In genomic region chr1:69105096-69105492, GRCm38 (mm10) we compare ENCODE assay signal across 8 mouse cellular contexts. TPM values are rescaled to one million over a fixed set of nuclear protein-coding genes. Genes with fewer than 3 reads are reported as not detected.
A peak's percentile ranks its signal among the peaks of the same experiment; 100 is the strongest.
DNase-seq lines count a peak whose midpoint lies in the region; ATAC-seq lines count a peak whose summit lies in the region.

No protein-coding gene starts in this region.

- no peak overlapping the region for H3K9ac ChIP-seq in lung, embryonic 15.5 days
- H3K9ac ChIP-seq in embryonic facial prominence, embryonic 14.5 days (ENCODE audit: low read depth, low read length) = no peak overlapping the region
- H3K9ac ChIP-seq in intestine, embryonic 15.5 days = no peak overlapping the region
- no peak overlapping the region for H3K9ac ChIP-seq in liver, embryonic 15.5 days

- DNase-seq in lung, postnatal 14 days = no peak
- DNase-seq in embryonic facial prominence, embryonic 14.5 days (ENCODE audit: low spot score) = peak; percentile 57
- DNase-seq in yolk sac, embryonic 10.5 days (ENCODE audit: low spot score) = peak; percentile 1
- DNase-seq in spleen, postnatal 36 days (ENCODE audit: low spot score in 2 of 2) = no peak
- no peak for DNase-seq in gastrocnemius, postnatal 10 days

- no peaks in the 10 kb centered on the region for H3K36me3 ChIP-seq in lung, embryonic 15.5 days
- no peaks in the 10 kb centered on the region for H3K36me3 ChIP-seq in embryonic facial prominence, embryonic 14.5 days (ENCODE audit: control insufficient read depth, insufficient read depth, low read length)
- H3K36me3 ChIP-seq in intestine, embryonic 15.5 days = no peaks in the 10 kb centered on the region
- no peaks in the 10 kb centered on the region for H3K36me3 ChIP-seq in liver, embryonic 15.5 days (replicated peaks)

- peak overlapping the region; percentile 54 for H3K4me3 ChIP-seq in lung, embryonic 15.5 days
- H3K4me3 ChIP-seq in embryonic facial prominence, embryonic 14.5 days (ENCODE audit: low read depth, low read length) = peak overlapping the region; percentile 63
- H3K4me3 ChIP-seq in intestine, embryonic 15.5 days (replicated peaks) = peak overlapping the region; percentile 60
- no peak overlapping the region for H3K4me3 ChIP-seq in liver, embryonic 15.5 days (replicated peaks)

- no peaks in the 10 kb centered on the region for H3K9me3 ChIP-seq in lung, embryonic 15.5 days
- H3K9me3 ChIP-seq in embryonic facial prominence, embryonic 14.5 days (ENCODE audit: control insufficient read depth, low read length) = no peaks in the 10 kb centered on the region
- no peaks in the 10 kb centered on the region for H3K9me3 ChIP-seq in intestine, embryonic 15.5 days
- no peaks in the 10 kb centered on the region for H3K9me3 ChIP-seq in liver, embryonic 15.5 days (replicated peaks)

- H3K27ac ChIP-seq in lung, embryonic 15.5 days = no peak overlapping the region
- no peak overlapping the region for H3K27ac ChIP-seq in embryonic facial prominence, embryonic 14.5 days (replicated peaks; ENCODE audit: low read depth, low read length)
- no peak overlapping the region for H3K27ac ChIP-seq in intestine, embryonic 15.5 days
- no peak overlapping the region for H3K27ac ChIP-seq in liver, embryonic 15.5 days (replicated peaks)

- ATAC-seq in lung, embryonic 15.5 days (ENCODE audit: borderline replicate concordance, extremely low read depth, low FRiP score, low TSS enrichment) = no peak
- no peak for ATAC-seq in embryonic facial prominence, embryonic 14.5 days (ENCODE audit: low read depth)
- no peak for ATAC-seq in intestine, embryonic 15.5 days
- ATAC-seq in liver, embryonic 15.5 days (ENCODE audit: insufficient read depth) = no peak

- peak overlapping the region; percentile 99 for H3K4me2 ChIP-seq in lung, embryonic 15.5 days
- H3K4me2 ChIP-seq in embryonic facial prominence, embryonic 14.5 days (ENCODE audit: low read depth, low read length) = peak overlapping the region; percentile 99
- H3K4me2 ChIP-seq in intestine, embryonic 15.5 days (replicated peaks) = peak overlapping the region; percentile 100
- H3K4me2 ChIP-seq in liver, embryonic 15.5 days = peak overlapping the region; percentile 72; the same call in 1 of the 2 replicates

- 2% methylated on average over 13 of the region's 13 CpGs for WGBS in lung, embryonic 15.5 days
- 1% methylated on average over 13 of the region's 13 CpGs for WGBS in embryonic facial prominence, embryonic 14.5 days
- 2% methylated on average over 13 of the region's 13 CpGs for WGBS in intestine, embryonic 15.5 days
- 2% methylated on average over 13 of the region's 13 CpGs for WGBS in liver, embryonic 15.5 days (ENCODE audit: insufficient replicate concordance)

- H3K27me3 ChIP-seq in lung, embryonic 15.5 days = peaks cover 40% of the 10 kb centered on the region
- peaks cover 58% of the 10 kb centered on the region for H3K27me3 ChIP-seq in embryonic facial prominence, embryonic 14.5 days (replicated peaks; ENCODE audit: control insufficient read depth, insufficient read depth, low read length)
- peaks cover 28% of the 10 kb centered on the region for H3K27me3 ChIP-seq in intestine, embryonic 15.5 days (replicated peaks)
- peaks cover 55% of the 10 kb centered on the region for H3K27me3 ChIP-seq in liver, embryonic 15.5 days

- H3K4me1 ChIP-seq in lung, embryonic 15.5 days = peaks cover 26% of the 10 kb centered on the region
- H3K4me1 ChIP-seq in embryonic facial prominence, embryonic 14.5 days (ENCODE audit: control insufficient read depth, insufficient read depth, low read length) = 0 out of 2 replicates have a peak, but pooled peaks cover 6% of the 10 kb centered on the region
- peaks cover 25% of the 10 kb centered on the region for H3K4me1 ChIP-seq in intestine, embryonic 15.5 days (replicated peaks)
- H3K4me1 ChIP-seq in liver, embryonic 15.5 days (replicated peaks) = 0 out of 2 replicates have a peak, but pooled peaks cover 6% of the 10 kb centered on the region

RNA-seq across cellular contexts. Expression of gene Erbb4, which starts 2.8 kb away (rescaled TPM):
- polyA plus RNA-seq in lung, embryonic 15.5 days (2015; fragmentation: Nextera tagmentation; extraction: Ambion mirVana) = 0.91 and 1.0 TPM in 2 replicates
- polyA plus RNA-seq in embryonic facial prominence, embryonic 14.5 days (2014; fragmentation: Nextera tagmentation; extraction: Ambion mirVana) = 1.3 and 2.2 TPM in 2 replicates
- polyA plus RNA-seq in intestine, embryonic 15.5 days (2015; fragmentation: Nextera tagmentation; extraction: Ambion mirVana) = 0.03 and 0.05 TPM in 2 replicates
- 0.01 and 0.08 TPM in 2 replicates for polyA plus RNA-seq in liver, embryonic 15.5 days (2015; fragmentation: Nextera tagmentation; extraction: Ambion mirVana)
- 1 to 10 TPM; 1.9 to 2.4 TPM for total RNA-seq in gastrocnemius, postnatal 10 days (2021)

Comparison
In these comparisons a context has a peak if more than half of its experiments do, and no peak if none do; other contexts are left out.
1. DNase-seq: peak in embryonic facial prominence, embryonic 14.5 days (single experiment) and yolk sac, embryonic 10.5 days (single experiment); none in lung, postnatal 14 days (single experiment), spleen, postnatal 36 days (0 of 2) and gastrocnemius, postnatal 10 days (single experiment).
2. Peak in every context shown above with its lines, with median percentiles within 50 percentile points of each other: H3K4me2 ChIP-seq.